8 mouse cellular contexts compared by ENCODE assay signal in the genomic region with DNA sequence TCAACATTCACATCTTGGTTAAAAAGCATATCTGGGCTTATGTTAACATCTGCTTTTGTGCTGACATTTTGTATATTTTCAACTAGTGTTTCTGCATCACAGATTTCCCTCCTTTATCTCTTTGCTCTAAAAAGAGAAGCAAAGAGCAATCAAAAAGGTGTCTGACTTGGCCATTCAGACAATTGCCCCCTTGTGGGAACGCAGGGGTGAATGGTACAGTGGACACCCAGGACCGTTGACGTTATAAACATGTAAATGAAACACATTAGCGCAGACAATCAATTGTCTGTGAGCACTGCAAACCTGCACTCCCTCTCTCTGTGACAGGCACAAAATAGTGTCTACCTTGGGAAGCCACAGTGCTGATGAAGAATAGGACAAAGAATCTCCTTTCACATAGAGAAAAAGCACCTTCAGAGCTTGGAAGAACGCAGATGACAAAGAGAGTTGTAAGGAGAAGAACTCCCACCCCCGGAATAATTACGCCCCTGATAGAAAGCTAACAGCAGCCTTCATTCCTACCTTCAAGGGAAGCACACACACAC. TPM values are rescaled to one million over a fixed set of nuclear protein-coding genes. Genes with fewer than 3 reads are reported as not detected.
A peak's percentile ranks its signal among the peaks of the same experiment; 100 is the strongest.
DNase-seq lines count a peak whose midpoint lies in the region; ATAC-seq and TF ChIP-seq lines count a peak whose summit lies in the region.

No protein-coding gene starts in this region.

- 29% methylated on average over 7 of the region's 7 CpGs for WGBS in intestine, embryonic 15.5 days
- 33% methylated on average over 7 of the region's 7 CpGs for WGBS in small intestine, adult 2 months

- peaks cover 88% of the 10 kb centered on the region for H3K36me3 ChIP-seq in megakaryocyte, embryonic 14.5 days (replicated peaks; ENCODE audit: low read length)
- no peaks in the 10 kb centered on the region for H3K36me3 ChIP-seq in intestine, embryonic 15.5 days
- no peaks in the 10 kb centered on the region for H3K36me3 ChIP-seq in small intestine, adult 2 months (ENCODE audit: control insufficient read depth, insufficient read depth, low read length)

- no peak for TF ChIP-seq POLR2A in small intestine, adult 2 months (IDR thresholded peaks at IDR 0.05; ENCODE audit: low read depth, low read length)

- no peaks in the 10 kb centered on the region for H3K9me3 ChIP-seq in megakaryocyte, embryonic 14.5 days
- H3K9me3 ChIP-seq in intestine, embryonic 15.5 days = no peaks in the 10 kb centered on the region

- no peak for TF ChIP-seq CTCF in gastrocnemius, adult 2 months (IDR thresholded peaks at IDR 0.05)
- TF ChIP-seq CTCF in small intestine, adult 2 months (IDR thresholded peaks at IDR 0.05; ENCODE audit: extremely low read depth, insufficient read length, insufficient replicate concordance, low read depth, low read length) = no peak

- peak overlapping the region; percentile 93 for H3K4me3 ChIP-seq in gastrocnemius, adult 2 months
- H3K4me3 ChIP-seq in megakaryocyte, embryonic 14.5 days (replicated peaks) = peak overlapping the region; percentile 81
- H3K4me3 ChIP-seq in intestine, embryonic 15.5 days (replicated peaks) = no peak overlapping the region
- no peak overlapping the region for H3K4me3 ChIP-seq in small intestine, adult 2 months (ENCODE audit: low read depth, low read length)

- H3K4me2 ChIP-seq in intestine, embryonic 15.5 days (replicated peaks) = peak overlapping the region; percentile 42; the same call in 1 of the 2 replicates

- ATAC-seq in megakaryocyte, adult 5-6 weeks (ENCODE audit: poor library complexity, severe bottlenecking) = no peak
- no peak for ATAC-seq in intestine, embryonic 15.5 days

- no peak overlapping the region for H3K9ac ChIP-seq in intestine, embryonic 15.5 days

- intact Hi-C loops in gastrocnemius, adult 2 months (cut with DNase I) = no loop called here
- intact Hi-C loops in gastrocnemius, postnatal 14 days (cut with DNase I; ENCODE audit: low total_unique reads) = loop anchor here (1.0 kb wide), 1 partner anchor 9 kb away; no protein-coding TSS in a partner anchor

- H3K4me1 ChIP-seq in megakaryocyte, embryonic 14.5 days = peaks cover 81% of the 10 kb centered on the region
- H3K4me1 ChIP-seq in intestine, embryonic 15.5 days (replicated peaks) = peaks cover 7% of the 10 kb centered on the region; the same call in 1 of the 2 replicates
- peaks cover 1% of the 10 kb centered on the region; the same call in 1 of the 2 replicates for H3K4me1 ChIP-seq in small intestine, adult 2 months (ENCODE audit: control insufficient read depth, insufficient read depth, insufficient read length, low read length)

- H3K27me3 ChIP-seq in megakaryocyte, embryonic 14.5 days (replicated peaks) = no peaks in the 10 kb centered on the region
- H3K27me3 ChIP-seq in intestine, embryonic 15.5 days (replicated peaks) = peaks cover 10% of the 10 kb centered on the region; the same call in 1 of the 2 replicates
- H3K27me3 ChIP-seq in small intestine, adult 2 months (ENCODE audit: control insufficient read depth, insufficient read depth, low read length) = peaks cover 16% of the 10 kb centered on the region

- peak overlapping the region; percentile 92 for H3K27ac ChIP-seq in gastrocnemius, adult 2 months
- H3K27ac ChIP-seq in intestine, embryonic 15.5 days = no peak overlapping the region
- H3K27ac ChIP-seq in small intestine, adult 2 months (ENCODE audit: insufficient read depth, low read depth, low read length) = peak overlapping the region; percentile 51; the same call in 1 of the 2 replicates

- no peak for DNase-seq in gastrocnemius, adult 2 months
- no peak for DNase-seq in gastrocnemius, postnatal 14 days
- DNase-seq in cerebellum, postnatal 4 days (ENCODE audit: low spot score in 2 of 2) = no peak
- DNase-seq in cerebellum, postnatal 36 days = no peak

RNA-seq across cellular contexts. Expression of gene Zeb2, which starts 12.6 kb away (rescaled TPM):
- 10 to 100 TPM; 31.3 to 41.6 TPM for total RNA-seq in gastrocnemius, adult 2 months (2021)
- total RNA-seq in gastrocnemius, postnatal 14 days (2021) = 10 to 100 TPM; 40.8 to 59.9 TPM
- 14.4 and 20.1 TPM in 2 replicates for polyA plus RNA-seq in megakaryocyte, embryonic 14.5 days (2012; ENCODE audit: insufficient read depth, low replicate concordance)
- total RNA-seq in megakaryocyte, adult 5-6 weeks (2015) = 288 and 305 TPM in 2 replicates
- total RNA-seq in megakaryocyte, adult 5-6 weeks (2017) = 278 and 291 TPM in 2 replicates
- 34.5 and 37.4 TPM in 2 replicates for polyA plus RNA-seq in intestine, embryonic 15.5 days (2015; fragmentation: Nextera tagmentation; extraction: Ambion mirVana)
- polyA plus RNA-seq in small intestine, adult 2 months (2012; rRNA removed) = 3.1 and 3.7 TPM in 2 replicates

Comparison
In these comparisons a context has a peak if more than half of its experiments do, and no peak if none do; other contexts are left out.
1. H3K4me3 ChIP-seq: peak in gastrocnemius, adult 2 months (single experiment) and megakaryocyte, embryonic 14.5 days (single experiment); none in intestine, embryonic 15.5 days (single experiment) and small intestine, adult 2 months (single experiment).
2. RNA of gene Zeb2, which starts 12.6 kb away (total RNA-seq): 278 to 305 TPM in megakaryocyte, adult 5-6 weeks; 40.8 to 59.9 TPM in gastrocnemius, postnatal 14 days and 31.3 to 41.6 TPM in gastrocnemius, adult 2 months; every median in the first group is over 4 times any median in the second.